Mouse (Mus musculus) MEL-GATA-1-ER (cell line): Measurements from ENCODE around the gene Gucy2d.
A peak's percentile ranks its signal among the peaks of the same experiment; 100 is the strongest.

Experiments used
- DNase-seq: peaks from one replicate; pipeline ENCODE4 v3.0.0-alpha.2; 2012; ENCODE audit warnings: low read depth; ENCODE audit errors: extremely low read depth

The Gucy2d gene

DNA sequence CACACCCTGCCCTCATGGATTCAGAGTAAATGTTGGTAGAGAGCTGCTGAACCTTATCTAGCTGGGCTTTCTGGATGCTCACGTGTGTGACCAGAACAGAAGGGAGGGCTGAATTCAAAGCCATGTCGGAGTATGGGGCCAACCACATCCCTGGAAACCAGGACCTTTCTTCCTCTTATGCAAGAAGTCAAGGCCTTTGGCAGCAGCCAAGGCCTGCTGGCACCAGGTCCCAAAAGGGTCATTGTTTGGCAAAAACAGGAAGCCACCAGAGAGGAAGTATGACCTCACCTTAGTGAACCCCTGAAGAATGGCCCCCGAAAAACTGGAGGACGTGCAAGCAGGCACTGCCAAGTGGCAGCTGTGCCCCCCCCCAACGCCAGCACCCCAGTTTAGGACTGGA lies 82.4 kb downstream of the Gucy2d start:
- no peak for DNase-seq

DNA sequence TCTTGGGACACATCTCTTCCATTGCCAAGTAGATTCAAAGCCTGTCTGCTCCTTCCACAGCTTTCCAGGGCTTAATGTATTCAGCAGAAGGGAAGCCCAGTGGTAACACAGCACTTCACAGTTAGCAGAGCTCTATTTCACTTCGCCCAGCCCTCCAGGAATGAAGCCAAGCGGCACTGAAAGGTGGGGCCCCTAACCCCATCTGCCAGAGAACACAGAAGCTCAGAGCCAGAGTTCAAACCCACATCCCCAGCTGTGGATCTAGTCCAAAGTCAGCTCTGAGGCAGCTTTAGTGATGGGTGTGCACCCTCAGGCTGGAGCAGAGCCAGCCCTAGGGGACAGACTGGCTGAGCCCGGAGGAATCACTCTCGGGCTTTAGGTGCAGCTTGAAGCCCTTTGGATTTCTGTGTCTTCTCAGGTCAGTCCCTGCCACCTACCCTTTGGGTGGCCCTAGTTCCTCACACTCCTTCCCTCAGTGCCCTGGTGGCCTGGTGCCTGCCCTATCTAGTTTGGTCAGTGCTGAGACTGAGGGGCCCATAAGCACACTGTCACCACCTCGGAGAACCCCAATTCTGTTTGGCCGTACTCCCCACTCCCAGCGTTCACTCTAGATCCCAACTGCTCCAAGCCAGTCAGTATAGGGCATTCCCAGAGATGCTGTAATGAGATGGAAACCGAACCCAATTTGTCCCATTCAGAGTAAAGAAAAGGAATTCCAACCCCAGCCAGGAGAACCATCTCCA lies 83.0 kb downstream of the Gucy2d start:
- DNase-seq, result no peak

GRCm38 (mm10) chr7:98523813-98524361 lies 83.7 kb downstream of the Gucy2d start:
- DNase-seq, result peak; percentile 48

- no peak for DNase-seq
These were observed 84.2 kb downstream of the Gucy2d start for GRCm38 (mm10) chr7:98524401-98524800.

- no peak for DNase-seq
These were observed 84.9 kb downstream of the Gucy2d start for GRCm38 (mm10) chr7:98524869-98525699.
